ENCODE assay signal across 11 mouse cellular contexts in genomic region chr2:181763006-181763830, GRCm38 (mm10). TPM values are rescaled to one million over a fixed set of nuclear protein-coding genes. Genes with fewer than 3 reads are reported as not detected.
A peak's percentile ranks its signal among the peaks of the same experiment; 100 is the strongest.
DNase-seq lines count a peak whose midpoint lies in the region; ATAC-seq and TF ChIP-seq lines count a peak whose summit lies in the region.
"Had no signal": no experiment of that assay in that cellular context is flagged by ENCODE, and none has a peak within 500 bp of the region (broad histone marks: within the 10 kb centered on the region; RNA-seq: fewer than 3 reads in every experiment).

TSS of gene Myt1 (plus strand) at chr2:181763332.

- peak within 1 kb of the TSS; percentile 65 for H3K9ac ChIP-seq in forebrain, embryonic 11.5 days (ENCODE audit: low read length)

- 13% methylated on average over 8 of the region's 8 CpGs for WGBS in forebrain, embryonic 11.5 days
- 57% methylated on average over 8 of the region's 8 CpGs for WGBS in olfactory bulb, adult 2 months
- WGBS in thymus, adult 2 months = 69% methylated on average over 8 of the region's 8 CpGs

- peak within 1 kb of the TSS; percentile 93 for H3K27ac ChIP-seq in forebrain, embryonic 11.5 days (ENCODE audit: low read depth, low read length)
- H3K27ac ChIP-seq in olfactory bulb, adult 2 months (ENCODE audit: insufficient read depth, low read depth, low read length) = no peak within 1 kb of the TSS; the same call in 1 of the 2 replicates
- H3K27ac ChIP-seq in thymus, adult 2 months (ENCODE audit: control insufficient read depth, insufficient read depth, low read length) = no peak within 1 kb of the TSS

- DNase-seq in layer of hippocampus, adult 8-10 months (ENCODE audit: low spot score in 2 of 2) = no peak
- DNase-seq in layer of hippocampus, adult 9-11 months = no peak
- peak; percentile 82 for DNase-seq in forebrain, embryonic 11.5 days (ENCODE audit: low spot score)
- no peak for DNase-seq in left cerebral cortex, postnatal 10 days (ENCODE audit: extremely low spot score in 1 of 2, low spot score in 2 of 2)
- no peak for DNase-seq in thymus, adult 2 months
- DNase-seq in frontal cortex, postnatal 36 days (ENCODE audit: low spot score in 2 of 2) = no peak

- H3K36me3 ChIP-seq in forebrain, embryonic 11.5 days (ENCODE audit: control insufficient read depth, insufficient read depth, low read length) = no peaks in the 10 kb centered on the region
- H3K36me3 ChIP-seq in thymus, adult 2 months (ENCODE audit: control insufficient read depth, insufficient read depth, low read length) = no peaks in the 10 kb centered on the region

- no peak for TF ChIP-seq POLR2A in olfactory bulb, adult 2 months (IDR thresholded peaks at IDR 0.05; ENCODE audit: insufficient read depth, low read depth, low read length)
- no peak for TF ChIP-seq POLR2A in thymus, adult 2 months (IDR thresholded peaks at IDR 0.05; ENCODE audit: control insufficient read depth, extremely low read depth, insufficient read depth, low read length, poor library complexity)

- H3K4me2 ChIP-seq in forebrain, embryonic 11.5 days (ENCODE audit: low read depth, low read length, severe bottlenecking) = peak within 1 kb of the TSS; percentile 59

- H3K4me1 ChIP-seq in forebrain, embryonic 11.5 days (replicated peaks; ENCODE audit: control insufficient read depth, insufficient read depth, low read length) = peaks cover 19% of the 10 kb centered on the region
- peaks cover 18% of the 10 kb centered on the region for H3K4me1 ChIP-seq in olfactory bulb, adult 2 months (ENCODE audit: control insufficient read depth, insufficient read depth, low read length)
- no peaks in the 10 kb centered on the region for H3K4me1 ChIP-seq in thymus, adult 2 months (replicated peaks; ENCODE audit: control insufficient read depth, insufficient read depth, low read length)

- 0 out of 2 replicates have a peak, but pooled peaks have one; percentile 8 for TF ChIP-seq CTCF in olfactory bulb, adult 2 months (IDR thresholded peaks at IDR 0.05; ENCODE audit: insufficient read depth, low read depth, low read length)
- TF ChIP-seq CTCF in thymus, adult 2 months (IDR thresholded peaks at IDR 0.05; ENCODE audit: borderline replicate concordance, control insufficient read depth, extremely low read depth, insufficient read depth, low read length, poor library complexity) = no peak

- H3K9me3 ChIP-seq in forebrain, embryonic 11.5 days (ENCODE audit: control insufficient read depth, low read length) = no peaks in the 10 kb centered on the region

- no peaks in the 10 kb centered on the region for H3K27me3 ChIP-seq in forebrain, embryonic 11.5 days (ENCODE audit: control insufficient read depth, insufficient read depth, low read length)
- no peaks in the 10 kb centered on the region for H3K27me3 ChIP-seq in thymus, adult 2 months (ENCODE audit: control insufficient read depth, insufficient read depth, low read length)

- H3K4me3 ChIP-seq in forebrain, embryonic 11.5 days (ENCODE audit: low read depth, low read length) = peak within 1 kb of the TSS; percentile 35
- H3K4me3 ChIP-seq in olfactory bulb, adult 2 months (ENCODE audit: insufficient read depth, low read depth, low read length) = no peak within 1 kb of the TSS
- H3K4me3 ChIP-seq in thymus, adult 2 months (ENCODE audit: control insufficient read depth, insufficient read depth, low read length) = no peak within 1 kb of the TSS

- intact Hi-C loops in left cerebral cortex, postnatal 10 days (cut with DNase I) = no loop called here

- peak; percentile 86 for ATAC-seq in forebrain, embryonic 11.5 days (replicated peaks; ENCODE audit: low FRiP score)
- ATAC-seq in erythroid progenitor cell, adult 5-6 weeks (replicated peaks; ENCODE audit: low FRiP score, poor library complexity, severe bottlenecking) = no peak

RNA-seq across cellular contexts. Expression of gene Myt1, which starts in this region (rescaled TPM):
- total RNA-seq in layer of hippocampus, adult 8-10 months (2022) = 10 to 100 TPM; 23.2 to 41.8 (median 27.1) TPM
- 26.6 and 27.3 TPM in 2 replicates for polyA plus RNA-seq in forebrain, embryonic 11.5 days (2014; fragmentation: Nextera tagmentation; extraction: Ambion mirVana)
- 10 to 100 TPM; 24.3 to 27.7 TPM for total RNA-seq in left cerebral cortex, postnatal 10 days (2021)
- polyA plus RNA-seq in olfactory bulb, adult 2 months (2012; ENCODE audit: insufficient read depth, insufficient read length, low replicate concordance, missing spikeins) = not detected in 2 replicates
- total RNA-seq in erythroid progenitor cell, adult 5-6 weeks (2015; ENCODE audit: low replicate concordance) = not detected in 2 replicates
- total RNA-seq in erythroid progenitor cell, adult 5-6 weeks (2017; ENCODE audit: low replicate concordance) = not detected in 2 replicates
- polyA plus RNA-seq in thymus, adult 2 months (2012; rRNA removed) = 0.03 and 0.04 TPM in 2 replicates
- total RNA-seq: CH12.LX; hematopoietic stem cell, adult 5-6 weeks had no signal
- polyA plus RNA-seq: liver, embryonic 16.5 days had no signal

Comparison
In these comparisons a context has a peak if more than half of its experiments do, and no peak if none do; other contexts are left out.
1. RNA of gene Myt1 (total RNA-seq): 23.2 to 41.8 TPM in layer of hippocampus, adult 8-10 months and 24.3 to 27.7 TPM in left cerebral cortex, postnatal 10 days; not detected in erythroid progenitor cell, adult 5-6 weeks; every median in the first group is over 10 times any median in the second.
2. RNA of gene Myt1 (polyA plus RNA-seq): not detected in olfactory bulb, adult 2 months and 26.6 to 27.3 TPM in forebrain, embryonic 11.5 days; 0.03 to 0.04 TPM in thymus, adult 2 months; every median in the first group is over 10 times any median in the second.